Mouse (Mus musculus) inflammation-experienced regulatory T-cells, adult 6 months (primary cell): Measurements from ENCODE around the gene Pgls. TPM values are rescaled to one million over a fixed set of nuclear protein-coding genes. Genes with fewer than 3 reads are reported as not detected.
A peak's percentile ranks its signal among the peaks of the same experiment; 100 is the strongest.

Experiments
- ATAC-seq: one replicate; pipeline ENCODE4 v1.8.0; 2017
- polyA plus RNA-seq, 3 experiments: library from polyadenylated mRNA; unstranded; fragments of 100-300 nt; shearing (Covaris generic); gene quantifications; one replicate each; pipeline ENCODE4 v1.2.1; 2017

The Pgls gene
- polyA plus RNA-seq, 3 experiments from 2014 or later = 52.1 to 61.7 (median 60.1) TPM

DNA sequence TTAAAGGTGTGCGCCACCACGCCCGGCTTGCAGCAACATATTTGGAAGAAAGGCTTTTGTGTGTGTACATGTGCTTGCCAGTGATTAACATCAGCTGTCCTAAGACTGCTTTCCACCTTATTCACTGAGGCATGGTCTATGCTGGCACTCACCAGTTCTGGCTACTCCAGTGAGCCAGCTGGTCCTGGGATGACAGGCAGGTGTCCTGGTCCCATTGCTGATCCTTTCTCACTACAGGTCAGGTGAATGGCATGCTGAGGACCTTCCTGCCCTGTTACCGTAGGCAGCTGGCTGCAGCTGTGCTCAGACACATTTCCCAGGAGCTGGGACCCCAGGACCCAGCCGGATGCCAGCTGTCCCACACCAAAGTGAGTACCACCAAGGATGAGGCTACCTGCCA, 6.9 kb downstream of the Pgls start:
- no peak for ATAC-seq

DNA sequence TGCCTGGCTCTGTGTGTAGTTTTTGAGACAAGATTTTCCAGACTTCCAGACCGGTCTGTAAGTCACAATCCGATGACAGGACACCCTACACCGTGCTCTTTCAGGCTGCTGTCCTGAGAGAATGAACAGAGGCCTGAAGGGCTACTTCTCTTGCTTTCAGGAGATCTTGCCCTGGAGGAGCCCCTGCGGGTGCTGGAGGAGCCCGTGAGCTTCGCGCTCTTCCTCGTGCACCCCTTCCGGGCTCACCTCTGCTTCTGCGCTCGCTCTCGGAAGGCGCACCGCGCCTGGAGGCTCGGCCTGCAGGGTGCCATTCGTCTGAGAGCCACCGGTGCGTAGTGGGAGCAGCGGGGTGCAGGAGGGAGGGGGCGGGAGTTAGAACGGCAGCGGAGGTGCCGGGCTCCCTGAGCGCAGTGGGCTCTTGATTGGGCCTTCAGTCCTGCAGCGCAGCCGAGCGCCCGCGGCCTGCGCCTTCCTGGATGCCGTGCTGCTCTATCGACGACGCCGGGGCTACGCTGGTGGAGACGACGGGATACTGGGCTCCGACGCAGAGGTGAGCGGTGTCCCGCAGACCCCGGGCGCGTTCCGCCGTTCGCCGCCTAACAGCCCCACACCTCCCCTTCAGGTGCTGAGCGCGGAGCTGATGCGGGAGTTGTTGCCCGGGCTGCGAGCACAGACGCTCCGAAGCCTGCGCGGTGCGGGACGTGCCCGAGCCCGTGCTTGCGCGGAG, 10.1 kb downstream of the Pgls start:
- ATAC-seq = peak; percentile 21

DNA sequence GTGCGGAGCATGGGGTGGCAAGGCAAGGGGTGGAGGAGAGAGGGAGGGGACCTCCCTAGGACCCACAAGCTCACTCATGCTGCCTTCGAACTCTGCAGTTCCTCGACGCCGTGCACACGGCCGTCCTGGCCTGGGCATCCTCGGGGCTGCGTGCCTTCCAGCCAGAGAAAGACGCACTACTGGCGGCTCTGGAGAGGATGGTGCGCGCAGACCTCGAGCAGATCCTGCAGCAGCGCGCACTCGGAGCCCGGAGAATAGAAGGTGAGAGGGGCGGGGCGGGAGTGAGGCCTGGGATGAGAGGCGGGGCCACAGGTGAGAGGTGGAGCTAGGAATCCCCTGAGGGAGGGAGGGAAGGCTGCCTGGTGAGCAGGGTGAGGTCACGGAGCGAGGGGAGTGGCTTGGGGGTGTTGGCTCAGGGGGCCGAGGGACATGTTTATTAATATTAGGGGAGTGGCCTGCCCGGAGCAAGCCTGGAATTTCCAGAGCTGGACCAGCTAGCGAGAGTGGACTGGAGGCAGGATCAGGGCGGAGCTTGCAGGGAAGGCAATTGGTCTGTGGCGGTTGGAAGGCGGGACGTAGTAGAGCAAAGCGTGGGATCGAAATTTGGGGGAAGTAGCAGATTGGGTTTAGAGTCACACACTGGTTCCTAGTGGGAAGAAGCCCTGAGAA, 10.8 kb downstream of the Pgls start:
- no peak for ATAC-seq

- no peak for ATAC-seq
These were observed 12.0 kb downstream of the Pgls start for GRCm38 (mm10) chr8:71604021-71604420.

GRCm38 (mm10) chr8:71610822-71611651, 19.1 kb downstream of the Pgls start, which contains the start of gene Colgalt1:
Colgalt1 (plus strand) TSS chr8:71610998.
- ATAC-seq = peak; percentile 99

- no peak for ATAC-seq
These were observed 20.2 kb downstream of the Pgls start for GRCm38 (mm10) chr8:71612141-71612540.

DNA sequence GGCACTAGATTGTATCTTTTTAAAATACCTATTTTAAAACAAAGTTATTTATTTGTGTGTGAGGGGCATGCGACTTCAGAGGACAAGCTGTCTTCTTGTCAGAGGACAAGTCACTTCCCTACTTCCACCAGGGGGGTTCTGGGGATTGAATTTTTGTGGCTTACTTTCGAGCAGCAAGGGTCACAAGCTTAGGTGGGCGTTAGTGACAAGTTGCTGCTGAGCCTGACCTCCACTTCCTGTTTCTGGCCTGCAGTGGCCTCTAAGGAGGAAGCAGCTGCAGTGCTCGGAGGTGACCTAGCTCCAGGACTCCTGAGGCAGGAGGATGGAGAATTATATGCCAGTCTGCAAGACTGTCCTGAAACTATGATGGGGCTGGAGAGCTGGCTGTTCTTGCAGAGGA, 21.4 kb downstream of the Pgls start:
- ATAC-seq = no peak

GRCm38 (mm10) chr8:71619786-71620185, 27.8 kb downstream of the Pgls start:
- ATAC-seq = no peak

DNA sequence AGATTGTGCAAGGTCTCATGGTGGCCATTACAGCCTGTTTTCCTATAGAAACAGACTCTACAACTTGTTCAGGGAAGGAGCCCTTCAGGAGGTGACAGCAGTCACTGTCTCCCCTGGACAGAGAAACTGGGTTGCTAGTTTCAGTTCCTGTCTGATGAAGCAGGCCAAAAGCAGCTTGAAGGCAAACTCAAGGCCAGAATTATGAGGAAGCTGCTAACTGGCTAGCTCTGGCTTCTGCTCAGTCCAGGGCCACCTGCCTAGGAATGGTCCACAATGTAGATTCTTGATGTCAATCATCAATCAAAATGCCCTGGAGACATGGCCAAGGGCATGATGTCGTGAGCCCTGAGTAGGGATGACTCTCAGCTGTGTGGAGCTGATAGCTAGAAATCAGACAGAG, 33.1 kb downstream of the Pgls start:
- no peak for ATAC-seq

- no peak for ATAC-seq
These were observed 34.8 kb downstream of the Pgls start for GRCm38 (mm10) chr8:71626753-71627152.

DNA sequence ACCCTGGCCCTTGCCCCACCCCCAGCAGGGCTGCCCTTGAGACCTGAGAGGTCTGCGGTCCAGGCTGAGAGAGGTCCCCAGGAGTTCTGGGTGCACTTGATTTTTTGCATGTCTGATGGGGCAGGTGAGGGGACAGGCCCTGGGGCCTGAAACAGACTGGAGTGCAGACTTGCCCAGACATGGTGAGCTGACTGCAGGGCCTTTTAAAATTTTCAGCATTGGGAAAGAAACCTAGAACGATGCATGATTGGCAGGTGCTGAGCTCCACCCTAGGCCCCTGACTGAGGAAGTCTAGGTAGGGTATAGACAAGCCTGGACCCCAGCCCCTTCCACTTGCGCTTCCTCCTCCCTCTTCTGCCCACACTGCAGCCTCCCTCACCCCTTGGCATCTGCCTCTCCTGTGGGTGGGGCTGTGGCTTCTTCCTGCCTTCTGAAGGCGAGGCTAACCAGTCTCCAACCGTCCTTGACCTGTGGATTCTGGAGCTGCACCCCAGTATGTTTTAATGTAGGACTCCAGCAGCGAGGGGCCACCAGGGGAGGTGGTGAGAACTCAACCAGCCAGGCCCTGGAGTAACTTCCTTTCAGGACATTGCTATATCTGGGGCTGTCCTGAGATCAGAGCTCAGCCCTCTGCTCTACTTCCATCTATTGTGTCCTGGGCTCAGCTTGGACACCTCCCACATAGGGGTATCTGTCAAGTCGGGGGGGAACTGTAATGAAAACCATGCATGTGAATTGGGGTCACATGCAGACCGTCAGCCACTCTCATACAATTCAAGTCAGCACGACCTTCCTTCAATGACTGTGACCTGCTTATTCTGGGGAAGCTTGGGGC, 35.5 kb downstream of the Pgls start:
- no peak for ATAC-seq

DNA sequence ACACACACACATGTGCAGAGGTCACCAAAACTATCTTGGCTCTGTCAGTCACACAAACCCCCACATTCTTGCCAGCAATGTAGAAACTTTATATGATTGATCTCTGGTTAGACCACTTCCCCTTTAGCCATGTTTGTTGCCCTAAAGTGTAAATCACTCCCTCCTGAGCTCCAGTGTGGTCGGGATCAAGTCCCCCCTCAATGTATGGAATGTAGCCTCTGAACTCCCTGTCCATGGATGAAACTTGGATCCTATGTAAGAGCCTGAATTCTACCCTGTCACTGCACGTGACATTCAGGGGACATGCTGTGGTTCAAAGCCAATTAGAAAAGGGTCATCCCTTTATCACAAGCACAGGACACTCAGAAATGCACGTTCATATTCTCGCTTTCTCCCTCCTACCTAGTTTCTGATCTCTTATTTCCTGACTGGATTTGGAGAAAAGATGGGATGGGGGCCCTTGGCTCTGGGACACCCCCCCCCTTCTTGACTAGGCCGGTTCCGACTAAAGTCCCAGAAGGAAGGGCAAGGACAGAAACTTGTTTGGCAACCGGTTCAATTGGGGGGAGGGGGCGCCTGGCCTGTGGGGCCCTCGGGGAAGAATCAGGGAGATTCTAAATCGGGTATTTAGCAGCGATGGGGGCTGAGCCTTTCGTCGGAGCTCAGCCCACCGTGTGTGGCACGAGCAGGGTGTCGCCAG, 36.6 kb downstream of the Pgls start:
- no peak for ATAC-seq

- ATAC-seq = peak; percentile 88
These were observed 37.2 kb downstream of the Pgls start for GRCm38 (mm10) chr8:71629096-71629697.

- no peak for ATAC-seq
These were observed 37.8 kb downstream of the Pgls start for GRCm38 (mm10) chr8:71629781-71630212.

GRCm38 (mm10) chr8:71630761-71631160, 38.8 kb downstream of the Pgls start:
- no peak for ATAC-seq

GRCm38 (mm10) chr8:71631897-71632296, 39.9 kb downstream of the Pgls start:
- ATAC-seq = no peak

DNA sequence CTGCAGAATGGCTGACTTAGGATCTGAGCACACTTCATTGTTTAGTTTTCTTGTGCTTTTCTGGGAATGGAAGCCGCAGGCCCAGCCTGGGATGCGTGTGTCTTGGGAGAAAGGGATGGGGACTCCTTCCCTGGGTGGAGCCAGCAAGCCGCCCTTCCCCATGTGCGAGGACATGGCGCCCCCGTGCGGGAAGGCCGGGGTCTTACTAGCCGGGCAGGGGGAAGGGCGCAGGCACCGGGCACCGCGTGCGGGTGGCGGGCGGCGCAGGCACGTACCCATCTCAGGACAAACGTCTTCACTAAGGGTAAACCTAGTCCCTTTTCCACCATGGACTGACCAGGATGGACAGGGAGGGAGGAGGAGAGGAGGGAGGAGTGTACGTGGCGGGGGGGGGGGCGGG, 41.2 kb downstream of the Pgls start:
- ATAC-seq = no peak

DNA sequence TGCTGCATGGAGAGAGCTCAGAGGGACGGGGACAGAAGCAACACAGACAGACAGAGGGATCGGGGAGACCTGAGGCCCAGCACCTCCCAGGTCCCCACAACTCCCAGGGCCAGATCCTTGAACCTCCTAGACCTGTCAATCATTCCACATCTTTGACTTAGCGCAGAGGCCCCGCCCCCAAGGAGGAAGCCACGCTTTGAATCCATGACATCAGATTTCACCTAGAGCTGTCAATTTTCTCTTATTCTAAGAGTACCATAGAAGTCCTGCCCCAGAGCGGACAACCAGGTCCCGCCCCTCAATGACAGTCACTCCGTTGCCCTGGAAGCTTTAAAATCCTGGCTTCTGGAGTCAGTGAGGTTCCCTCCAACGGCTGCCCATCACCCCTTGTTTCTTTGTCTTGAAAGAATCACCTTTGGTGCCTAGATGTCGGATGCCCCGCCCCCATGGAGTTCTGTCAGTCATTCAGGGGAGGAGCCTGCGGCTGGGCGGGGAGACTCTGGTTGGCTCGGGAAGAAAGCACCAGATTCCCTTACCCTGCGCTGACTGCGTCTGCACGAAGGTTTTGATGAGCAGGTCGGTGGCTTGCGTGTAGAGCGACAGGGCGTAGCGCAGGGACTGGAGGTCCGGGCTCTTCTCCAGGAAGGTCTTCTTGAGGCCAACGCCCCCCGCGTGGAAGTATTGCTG, 42.1 kb downstream of the Pgls start:
- ATAC-seq = peak; percentile 50

DNA sequence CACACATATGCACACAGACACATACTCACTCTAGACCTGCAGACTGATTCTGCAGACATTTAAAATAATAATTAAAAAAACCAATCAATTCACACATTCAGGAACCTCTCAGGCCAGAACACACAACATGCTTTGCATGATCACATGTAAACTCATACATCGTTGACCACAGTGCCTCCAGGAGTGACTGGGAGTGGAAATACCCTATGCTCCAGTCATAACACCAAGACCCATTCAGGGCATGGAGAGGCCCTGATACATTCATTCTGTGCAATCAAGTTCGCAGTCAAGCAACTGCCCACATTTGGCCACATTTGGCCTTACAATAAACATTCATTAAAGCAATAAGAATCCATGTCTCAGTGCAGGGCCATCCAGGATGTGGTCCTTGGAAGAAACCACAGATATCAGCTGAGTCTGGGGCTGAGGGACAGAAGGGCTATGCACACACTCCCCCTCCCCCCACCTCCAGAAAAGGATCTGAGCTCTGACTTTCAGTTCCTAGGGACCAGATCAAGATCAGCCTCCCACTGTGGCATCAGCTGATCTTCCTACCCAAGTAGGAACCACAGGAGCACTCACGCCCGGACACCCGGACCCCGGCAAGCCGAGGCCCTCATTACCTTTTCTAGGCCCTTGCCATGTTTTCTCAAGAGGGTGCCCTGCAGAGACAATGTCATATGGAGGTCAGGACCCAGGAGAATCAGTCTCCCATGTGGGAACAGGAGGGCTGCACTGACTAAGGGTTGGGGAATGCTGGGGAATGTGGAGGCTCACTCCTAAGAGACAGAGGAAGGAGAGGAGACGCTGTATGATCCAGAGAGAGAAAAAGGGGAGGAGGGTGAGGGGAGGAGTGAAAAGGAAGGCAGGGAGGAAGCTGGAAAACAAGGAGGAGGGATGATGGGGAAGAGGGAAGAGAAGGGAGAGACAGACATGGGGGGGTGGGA, 45.4 kb downstream of the Pgls start:
- no peak for ATAC-seq

- ATAC-seq = no peak
These were observed 46.3 kb downstream of the Pgls start for GRCm38 (mm10) chr8:71638321-71638720.
